Mouse (Mus musculus) myocyte (in vitro differentiated cells): ENCODE measurements around the gene Ppp2r3a. TPM values are rescaled to one million over a fixed set of nuclear protein-coding genes. Genes with fewer than 3 reads are reported as not detected.
A peak's percentile ranks its signal among the peaks of the same experiment; 100 is the strongest.

Source experiments
- H3K27me3 ChIP-seq: one replicate; pipeline ENCODE4 v1.6.1; 2011; ENCODE audit not compliant: control insufficient read depth, insufficient read depth, insufficient read length
- H3K36me3 ChIP-seq: one replicate; pipeline ENCODE4 v1.6.1; 2011; ENCODE audit not compliant: control insufficient read depth, insufficient read depth
- H3K4me2 ChIP-seq: one replicate; pipeline ENCODE4 v1.6.1; 2011; ENCODE audit warnings: low read depth, control low read depth
- H3K4me3 ChIP-seq: one replicate; pipeline ENCODE4 v1.5.1; 2011; ENCODE audit warnings: mild to moderate bottlenecking, control low read depth, moderate library complexity
- H3K79me2 ChIP-seq: one replicate; pipeline ENCODE4 v1.6.1; 2011; ENCODE audit not compliant: control insufficient read depth, insufficient read depth
- H3ac ChIP-seq: one replicate; pipeline ENCODE4 v1.6.1; 2011; ENCODE audit not compliant: control insufficient read depth, insufficient read length
- CEBPB ChIP-seq: IDR thresholded peaks from 2 replicates; pipeline ENCODE4 v1.6.1; 2011; ENCODE audit warnings: mild to moderate bottlenecking, moderate library complexity; ENCODE audit not compliant: poor library complexity, insufficient read depth, severe bottlenecking
- E2F4 ChIP-seq: IDR thresholded peaks from one replicate; pipeline ENCODE4 v1.6.1; 2011; ENCODE audit warnings: mild to moderate bottlenecking, control low read depth, moderate library complexity; ENCODE audit not compliant: insufficient read depth
- MAX ChIP-seq: IDR thresholded peaks from one replicate; pipeline ENCODE4 v1.6.1; 2011; ENCODE audit warnings: low read depth, mild to moderate bottlenecking, control low read depth
- MYOD1 ChIP-seq, 3 experiments: IDR thresholded peaks; one replicate each; pipeline ENCODE4 v1.6.1; 2011; ENCODE audit warnings: control low read depth in 2 of 3, low read depth in 2 of 3, mild to moderate bottlenecking in 2 of 3, moderate library complexity in 1 of 3; ENCODE audit not compliant: insufficient read length in 2 of 3, control insufficient read depth in 1 of 3
- MYOG ChIP-seq, 3 experiments: IDR thresholded peaks; one replicate each; pipeline ENCODE4 v1.6.1; 2011; ENCODE audit warnings: control low read depth in 2 of 3, low read depth in 2 of 3, mild to moderate bottlenecking in 2 of 3; ENCODE audit not compliant: insufficient read length in 2 of 3, control insufficient read depth in 1 of 3, insufficient read depth in 1 of 3
- POLR2A ChIP-seq: IDR thresholded peaks from one replicate; pipeline ENCODE4 v1.6.1; 2011; ENCODE audit warnings: low read depth, mild to moderate bottlenecking, control low read depth, moderate library complexity; ENCODE audit not compliant: insufficient read length
- POLR2AphosphoS2 ChIP-seq: IDR thresholded peaks from one replicate; pipeline ENCODE4 v1.6.1; 2011; ENCODE audit warnings: low read depth, control low read depth; ENCODE audit not compliant: insufficient read length
- REST ChIP-seq: IDR thresholded peaks from one replicate; pipeline ENCODE4 v1.6.1; 2011; ENCODE audit warnings: mild to moderate bottlenecking, control low read depth, moderate library complexity; ENCODE audit not compliant: insufficient read depth, insufficient read length
- SRF ChIP-seq: IDR thresholded peaks from one replicate; pipeline ENCODE4 v1.6.1; 2011; ENCODE audit warnings: low read depth; ENCODE audit not compliant: control insufficient read depth, insufficient read length
- TCF12 ChIP-seq: IDR thresholded peaks from one replicate; pipeline ENCODE4 v1.6.1; 2011; ENCODE audit warnings: mild to moderate bottlenecking, control low read depth; ENCODE audit not compliant: poor library complexity, insufficient read depth, severe bottlenecking
- TCF3 ChIP-seq: IDR thresholded peaks from one replicate; pipeline ENCODE4 v1.6.1; 2011; ENCODE audit warnings: low read depth, control low read depth; ENCODE audit not compliant: insufficient read length
- USF1 ChIP-seq: IDR thresholded peaks from one replicate; pipeline ENCODE4 v1.6.1; 2011; ENCODE audit warnings: low read depth, mild to moderate bottlenecking, control low read depth, moderate library complexity
- polyA plus RNA-seq: library from polyadenylated mRNA; unstranded; fragments of >200 nt; fragmentation: generic; extraction: Trizol; gene quantifications from one replicate; pipeline ENCODE4 v1.2.1, GENCODE M21; 2012; ENCODE audit warnings: missing spikeins

The Ppp2r3a gene
- polyA plus RNA-seq, 1 experiment = 6.0 TPM

- H3K36me3 ChIP-seq = peaks cover 3% of the 10 kb centered on the region
- no peaks in the 10 kb centered on the region for H3K27me3 ChIP-seq
- no peak overlapping the region for H3K4me3 ChIP-seq
- TF ChIP-seq MYOG (IDR thresholded peaks at IDR 0.05; ENCODE audit: control insufficient read depth in 1 of 3, insufficient read depth in 1 of 3, insufficient read length in 2 of 3, low read depth in 2 of 3) (no peak), MAX (no peak), E2F4 (no peak), REST (no peak), USF1 (no peak), POLR2AphosphoS2 (no peak), TCF12 (no peak), TCF3 (no peak), SRF (no peak), MYOD1 (IDR thresholded peaks at IDR 0.05; ENCODE audit: control insufficient read depth in 1 of 3, insufficient read length in 2 of 3, low read depth in 2 of 3) (no peak), CEBPB (no peak), POLR2A (no peak)
- no peak overlapping the region for H3ac ChIP-seq
- H3K4me2 ChIP-seq = no peak overlapping the region
- no peaks in the 10 kb centered on the region for H3K79me2 ChIP-seq
These were observed 92.2 kb downstream of the Ppp2r3a start for GRCm38 (mm10) chr9:101159431-101159830.

DNA sequence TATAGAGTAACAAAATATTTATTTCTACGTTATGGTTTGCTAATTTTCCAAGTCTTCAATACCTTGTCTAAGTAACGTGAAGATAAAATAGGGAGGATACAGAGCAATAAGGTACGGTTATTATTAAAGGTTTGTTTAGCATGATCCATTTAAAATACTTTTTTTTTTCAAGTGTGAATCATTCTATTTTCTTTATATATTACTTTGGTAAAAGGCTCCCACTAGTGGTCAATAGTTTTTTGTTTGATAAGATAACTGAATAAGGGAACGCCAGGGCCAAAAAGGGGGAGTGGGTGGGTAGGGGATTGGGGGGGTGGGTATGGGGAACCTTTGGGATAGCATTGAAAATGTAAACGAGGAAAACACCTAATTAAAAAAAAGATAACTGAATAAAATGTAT lies 98.7 kb downstream of the Ppp2r3a start:
- H3K4me2 ChIP-seq = no peak overlapping the region
- TF ChIP-seq SRF (no peak), POLR2AphosphoS2 (no peak), E2F4 (no peak), POLR2A (no peak), MYOG (IDR thresholded peaks at IDR 0.05; ENCODE audit: control insufficient read depth in 1 of 3, insufficient read depth in 1 of 3, insufficient read length in 2 of 3, low read depth in 2 of 3) (no peak), USF1 (no peak), CEBPB (no peak), MYOD1 (IDR thresholded peaks at IDR 0.05; ENCODE audit: control insufficient read depth in 1 of 3, insufficient read length in 2 of 3, low read depth in 2 of 3) (no peak), MAX (no peak), TCF3 (no peak), REST (no peak), TCF12 (no peak)
- H3K79me2 ChIP-seq = no peaks in the 10 kb centered on the region
- H3K27me3 ChIP-seq = no peaks in the 10 kb centered on the region
- H3ac ChIP-seq = no peak overlapping the region
- peaks cover 10% of the 10 kb centered on the region for H3K36me3 ChIP-seq
- no peak overlapping the region for H3K4me3 ChIP-seq

DNA sequence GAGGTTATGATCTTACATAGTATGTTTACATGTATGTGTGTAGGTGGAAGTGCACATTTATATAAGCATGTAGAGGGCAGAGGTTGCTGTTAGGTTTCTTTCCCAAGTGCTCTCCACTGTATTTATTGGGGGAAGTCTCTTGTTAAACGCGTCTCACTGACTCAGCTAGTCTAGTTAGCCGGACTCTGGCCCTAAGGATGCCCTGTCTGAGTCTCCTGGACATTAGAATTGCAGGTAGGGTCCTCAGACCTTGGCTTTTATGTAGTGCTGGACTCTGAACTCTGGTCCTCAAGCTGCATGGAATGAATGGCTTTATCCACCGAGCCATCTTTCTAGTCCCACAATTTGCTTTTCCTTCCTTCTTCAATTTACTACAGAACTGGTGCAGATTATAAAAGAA lies 108.0 kb downstream of the Ppp2r3a start:
- no peak for TF ChIP-seq REST
- H3K36me3 ChIP-seq = peaks cover 36% of the 10 kb centered on the region
- H3K27me3 ChIP-seq = no peaks in the 10 kb centered on the region
- no peak overlapping the region for H3K4me3 ChIP-seq
- no peak overlapping the region for H3ac ChIP-seq
- no peaks in the 10 kb centered on the region for H3K79me2 ChIP-seq
- H3K4me2 ChIP-seq = no peak overlapping the region

DNA sequence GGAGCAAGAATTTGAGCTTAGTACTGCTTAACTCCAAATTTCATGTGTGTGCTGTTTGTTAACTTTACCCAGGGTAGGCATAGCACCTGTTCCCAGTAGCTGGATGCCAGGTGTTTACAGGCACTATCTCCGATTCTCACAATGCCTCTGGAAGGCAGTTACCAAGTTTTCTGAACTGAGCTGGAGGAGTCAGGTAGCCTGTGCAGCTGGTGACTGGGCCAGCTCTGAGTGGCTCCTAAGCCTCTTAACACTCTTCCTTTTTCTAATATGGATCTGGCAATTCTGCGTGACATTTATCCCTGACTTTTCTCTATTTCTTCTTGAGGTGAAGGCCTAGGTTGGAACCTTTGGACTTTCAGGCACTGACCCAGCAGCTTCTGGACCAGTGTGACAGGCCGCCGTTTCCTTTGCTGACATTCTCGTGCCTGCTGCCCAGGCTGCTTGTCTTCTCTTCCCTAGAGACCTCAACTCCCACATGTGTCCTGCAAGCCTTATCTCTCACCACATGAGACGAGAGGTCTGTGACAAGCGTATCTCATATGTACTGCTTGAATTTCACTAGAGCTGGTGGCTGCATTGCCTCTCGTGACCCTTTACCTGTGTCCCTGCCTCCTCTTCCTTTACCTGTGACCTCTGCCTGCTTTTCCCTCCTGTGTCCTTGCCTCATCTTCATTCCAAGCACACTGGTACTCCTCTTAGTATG lies 137.3 kb downstream of the Ppp2r3a start:
- Histone ChIP-seq H3K79me2 (no peaks in the 10 kb centered on the region), H3K4me3 (no peak overlapping the region), H3K4me2 (no peak overlapping the region), H3ac (no peak overlapping the region), H3K27me3 (no peaks in the 10 kb centered on the region), H3K36me3 (peaks cover 5% of the 10 kb centered on the region)
- peak; percentile 40 for TF ChIP-seq POLR2AphosphoS2
- TF ChIP-seq SRF = no peak

DNA sequence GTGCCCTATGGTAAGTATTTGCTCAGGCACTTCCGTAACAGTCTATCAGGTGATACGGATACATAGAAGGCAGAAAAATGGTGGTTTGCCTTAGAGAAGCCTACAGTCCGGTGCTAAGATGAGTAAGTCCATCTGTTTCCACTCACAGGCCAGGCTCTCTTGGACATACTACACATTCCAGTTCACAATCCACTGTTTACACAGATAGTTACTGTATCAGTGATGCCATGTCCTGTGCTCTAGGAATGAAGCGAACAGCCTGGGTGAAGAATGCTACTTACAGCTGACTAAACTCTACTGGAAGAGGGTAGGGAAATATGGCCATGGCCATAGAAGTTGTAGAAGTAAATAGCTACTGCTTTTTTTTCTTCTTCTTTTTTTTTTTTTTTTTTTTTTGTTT lies 138.3 kb downstream of the Ppp2r3a start:
- Histone ChIP-seq H3K79me2 (no peaks in the 10 kb centered on the region), H3K4me3 (no peak overlapping the region), H3K36me3 (peaks cover 5% of the 10 kb centered on the region), H3K27me3 (no peaks in the 10 kb centered on the region), H3ac (no peak overlapping the region), H3K4me2 (no peak overlapping the region)
- TF ChIP-seq CEBPB (no peak), REST (no peak), MYOG (IDR thresholded peaks at IDR 0.05; ENCODE audit: control insufficient read depth in 1 of 3, insufficient read depth in 1 of 3, insufficient read length in 2 of 3, low read depth in 2 of 3) (no peak), E2F4 (no peak), POLR2A (no peak)
